Mouse (Mus musculus): Measurements from ENCODE around the gene Npy1r.

- no peak for TF ChIP-seq EP300 (optimal IDR thresholded peaks at IDR 0.05)
- no peak for TF ChIP-seq CTCF (IDR thresholded peaks at IDR 0.05; ENCODE audit: low read depth)
Measured at GRCm38 (mm10) chr8:66698011-66698410, 1.0 kb downstream of the Npy1r start.
